Mouse (Mus musculus) urinary bladder, postnatal 10 days (tissue): Measurements from ENCODE around the gene Syt7.

Source experiments
- DNase-seq: peaks from one replicate; pipeline ENCODE4 v3.0.0; 2022; ENCODE audit warnings: low spot score

The Syt7 gene

GRCm38 (mm10) chr19:10389391-10390098 lies 655 bp downstream of the Syt7 start:
- DNase-seq = no peak

GRCm38 (mm10) chr19:10390099-10390680 lies 1.3 kb downstream of the Syt7 start:
- no peak for DNase-seq

- no peak for DNase-seq
Observed at GRCm38 (mm10) chr19:10391028-10391427, 2.1 kb downstream of the Syt7 start.

GRCm38 (mm10) chr19:10391995-10392394 lies 3.1 kb downstream of the Syt7 start:
- DNase-seq = no peak

GRCm38 (mm10) chr19:10393471-10393870 lies 4.6 kb downstream of the Syt7 start:
- no peak for DNase-seq

GRCm38 (mm10) chr19:10393874-10394500 lies 5.1 kb downstream of the Syt7 start:
- no peak for DNase-seq

- DNase-seq = no peak
Observed at GRCm38 (mm10) chr19:10395174-10395573, 6.3 kb downstream of the Syt7 start.

- no peak for DNase-seq
Observed at GRCm38 (mm10) chr19:10396962-10397361, 8.1 kb downstream of the Syt7 start.

GRCm38 (mm10) chr19:10397479-10398153 lies 8.7 kb downstream of the Syt7 start:
- no peak for DNase-seq

- DNase-seq = no peak
Observed at GRCm38 (mm10) chr19:10398296-10398695, 9.4 kb downstream of the Syt7 start.

- DNase-seq = no peak
Observed at GRCm38 (mm10) chr19:10402771-10403494, 14.0 kb downstream of the Syt7 start.

- DNase-seq = no peak
Observed at GRCm38 (mm10) chr19:10403593-10404380, 14.9 kb downstream of the Syt7 start.

GRCm38 (mm10) chr19:10404424-10404823 lies 15.5 kb downstream of the Syt7 start:
- DNase-seq = no peak

GRCm38 (mm10) chr19:10404911-10405310 lies 16.0 kb downstream of the Syt7 start:
- DNase-seq = no peak

- no peak for DNase-seq
Observed at GRCm38 (mm10) chr19:10413701-10414242, 24.9 kb downstream of the Syt7 start.

- no peak for DNase-seq
Observed at GRCm38 (mm10) chr19:10415508-10415907, 26.6 kb downstream of the Syt7 start.

- DNase-seq = no peak
Observed at GRCm38 (mm10) chr19:10416889-10417288, 28.0 kb downstream of the Syt7 start.

- DNase-seq = no peak
Observed at GRCm38 (mm10) chr19:10417436-10417835, 28.5 kb downstream of the Syt7 start.

- DNase-seq = no peak
Observed at GRCm38 (mm10) chr19:10421986-10422976, 33.4 kb downstream of the Syt7 start.

GRCm38 (mm10) chr19:10424751-10425150 lies 35.9 kb downstream of the Syt7 start:
- no peak for DNase-seq
